Mouse (Mus musculus) myocyte (in vitro differentiated cells): ENCODE measurements around the gene Ppp1r13b.

ENCODE experiments used
- E2F4 ChIP-seq: IDR thresholded peaks from one replicate; pipeline ENCODE4 v1.6.1; 2011; ENCODE audit warnings: mild to moderate bottlenecking, control low read depth, moderate library complexity; ENCODE audit not compliant: insufficient read depth
- MAX ChIP-seq: IDR thresholded peaks from one replicate; pipeline ENCODE4 v1.6.1; 2011; ENCODE audit warnings: low read depth, mild to moderate bottlenecking, control low read depth
- POLR2A ChIP-seq: IDR thresholded peaks from one replicate; pipeline ENCODE4 v1.6.1; 2011; ENCODE audit warnings: low read depth, mild to moderate bottlenecking, control low read depth, moderate library complexity; ENCODE audit not compliant: insufficient read length
- TCF12 ChIP-seq: IDR thresholded peaks from one replicate; pipeline ENCODE4 v1.6.1; 2011; ENCODE audit warnings: mild to moderate bottlenecking, control low read depth; ENCODE audit not compliant: poor library complexity, insufficient read depth, severe bottlenecking
- TCF3 ChIP-seq: IDR thresholded peaks from one replicate; pipeline ENCODE4 v1.6.1; 2011; ENCODE audit warnings: low read depth, control low read depth; ENCODE audit not compliant: insufficient read length
- USF1 ChIP-seq: IDR thresholded peaks from one replicate; pipeline ENCODE4 v1.6.1; 2011; ENCODE audit warnings: low read depth, mild to moderate bottlenecking, control low read depth, moderate library complexity

GRCm38 (mm10) chr12:111946716-111947115 is 38.8 kb upstream of the Ppp1r13b start:
- TF ChIP-seq POLR2A (no peak), E2F4 (no peak), TCF3 (no peak), USF1 (no peak), TCF12 (no peak), MAX (no peak)
